9 mouse cellular contexts compared by ENCODE assay signal in genomic region chr17:75464331-75464982, GRCm38 (mm10). TPM values are rescaled to one million over a fixed set of nuclear protein-coding genes. Genes with fewer than 3 reads are reported as not detected.
DNase-seq lines count a peak whose midpoint lies in the region; ATAC-seq and TF ChIP-seq lines count a peak whose summit lies in the region.
"Had no signal": no experiment of that assay in that cellular context is flagged by ENCODE, and none has a peak within 500 bp of the region (broad histone marks: within the 10 kb centered on the region; RNA-seq: fewer than 3 reads in every experiment).

No protein-coding gene starts in this region.

- peak overlapping the region; percentile 46 for H3K4me3 ChIP-seq in heart, adult 2 months
- no peak overlapping the region for H3K4me3 ChIP-seq in midbrain, embryonic 15.5 days
- no peak overlapping the region for H3K4me3 ChIP-seq in midbrain, postnatal 0 days (ENCODE audit: low read depth, low read length)
- no peak overlapping the region for H3K4me3 ChIP-seq in hindbrain, embryonic 16.5 days (ENCODE audit: low read length)
- no peak overlapping the region for H3K4me3 ChIP-seq in stomach, embryonic 15.5 days (replicated peaks)
- H3K4me3 ChIP-seq: forebrain, embryonic 15.5 days had no signal

- H3K9ac ChIP-seq in heart, adult 2 months (ENCODE audit: low read depth, low read length), result no peak overlapping the region
- H3K9ac ChIP-seq in midbrain, embryonic 15.5 days, result no peak overlapping the region
- H3K9ac ChIP-seq in midbrain, postnatal 0 days (replicated peaks; ENCODE audit: low read length, poor library complexity, severe bottlenecking), result no peak overlapping the region
- H3K9ac ChIP-seq in hindbrain, embryonic 16.5 days (ENCODE audit: low read depth, low read length), result no peak overlapping the region
- no peak overlapping the region for H3K9ac ChIP-seq in stomach, embryonic 15.5 days
- H3K9ac ChIP-seq: forebrain, embryonic 15.5 days had no signal

- peaks cover 2% of the 10 kb centered on the region; the same call in 1 of the 2 replicates for H3K36me3 ChIP-seq in heart, adult 2 months (ENCODE audit: control insufficient read depth, insufficient read depth, low read length)
- no peaks in the 10 kb centered on the region for H3K36me3 ChIP-seq in midbrain, embryonic 15.5 days (replicated peaks)
- H3K36me3 ChIP-seq in midbrain, postnatal 0 days (ENCODE audit: insufficient read depth, low read length), result no peaks in the 10 kb centered on the region
- H3K36me3 ChIP-seq in hindbrain, embryonic 16.5 days (ENCODE audit: control insufficient read depth, insufficient read depth, low read length), result no peaks in the 10 kb centered on the region
- H3K36me3 ChIP-seq in stomach, embryonic 15.5 days, result no peaks in the 10 kb centered on the region
- H3K36me3 ChIP-seq: forebrain, embryonic 15.5 days had no signal

- H3K4me1 ChIP-seq in heart, adult 2 months (ENCODE audit: control insufficient read depth, insufficient read depth, low read length), result peaks cover 19% of the 10 kb centered on the region
- no peaks in the 10 kb centered on the region for H3K4me1 ChIP-seq in midbrain, embryonic 15.5 days
- H3K4me1 ChIP-seq in midbrain, postnatal 0 days (ENCODE audit: insufficient read depth, low read length), result no peaks in the 10 kb centered on the region
- peaks cover 8% of the 10 kb centered on the region for H3K4me1 ChIP-seq in hindbrain, embryonic 16.5 days (ENCODE audit: control insufficient read depth, insufficient read depth, low read depth, low read length)
- 0 out of 2 replicates have a peak, but pooled peaks cover 13% of the 10 kb centered on the region for H3K4me1 ChIP-seq in stomach, embryonic 15.5 days

- TF ChIP-seq EP300 in heart, adult 2 months (IDR thresholded peaks at IDR 0.05; ENCODE audit: insufficient read depth, low read depth, low read length), result no peak

- no peak for ATAC-seq in midbrain, embryonic 15.5 days (replicated peaks)
- ATAC-seq in midbrain, postnatal 0 days (ENCODE audit: low FRiP score), result no peak
- ATAC-seq in hindbrain, embryonic 16.5 days, result no peak
- no peak for ATAC-seq in stomach, embryonic 15.5 days (ENCODE audit: insufficient read depth, low FRiP score, low read depth)

- no peak for TF ChIP-seq POLR2A in heart, adult 2 months (IDR thresholded peaks at IDR 0.05; ENCODE audit: insufficient read depth, low read depth, low read length)

- 21% methylated on average over 9 of the region's 9 CpGs for WGBS in heart, adult 2 months
- WGBS in midbrain, embryonic 15.5 days, result 28% methylated on average over 9 of the region's 9 CpGs
- WGBS in midbrain, postnatal 0 days, result 21% methylated on average over 9 of the region's 9 CpGs
- WGBS in hindbrain, embryonic 16.5 days, result 13% methylated on average over 9 of the region's 9 CpGs
- 18% methylated on average over 9 of the region's 9 CpGs for WGBS in stomach, embryonic 15.5 days

- no peaks in the 10 kb centered on the region for H3K27me3 ChIP-seq in heart, adult 2 months (ENCODE audit: control insufficient read depth, insufficient read depth, low read length)
- H3K27me3 ChIP-seq in midbrain, embryonic 15.5 days (replicated peaks), result no peaks in the 10 kb centered on the region
- H3K27me3 ChIP-seq in midbrain, postnatal 0 days (ENCODE audit: insufficient read depth, low read length), result no peaks in the 10 kb centered on the region
- H3K27me3 ChIP-seq in hindbrain, embryonic 16.5 days (replicated peaks; ENCODE audit: control insufficient read depth, insufficient read depth, low read length), result no peaks in the 10 kb centered on the region
- no peaks in the 10 kb centered on the region for H3K27me3 ChIP-seq in stomach, embryonic 15.5 days (replicated peaks)
- H3K27me3 ChIP-seq: forebrain, embryonic 15.5 days had no signal

- H3K9me3 ChIP-seq in midbrain, embryonic 15.5 days, result no peaks in the 10 kb centered on the region
- no peaks in the 10 kb centered on the region for H3K9me3 ChIP-seq in midbrain, postnatal 0 days (ENCODE audit: low read length)
- no peaks in the 10 kb centered on the region for H3K9me3 ChIP-seq in hindbrain, embryonic 16.5 days (ENCODE audit: control insufficient read depth, low read length)
- H3K9me3 ChIP-seq in stomach, embryonic 15.5 days, result no peaks in the 10 kb centered on the region
- H3K9me3 ChIP-seq: forebrain, embryonic 15.5 days had no signal

- DNase-seq in heart, adult 2 months, result peak in 1 of 2 experiments; percentile 22
- no peak for DNase-seq in heart, adult 18-20 months
- DNase-seq in midbrain, postnatal 0 days (ENCODE audit: low spot score), result no peak
- DNase-seq in retina, postnatal 1 day, result no peak
- no peak for DNase-seq in adrenal gland, adult (ENCODE audit: inconsistent age in 2 of 2, low spot score in 1 of 2)

- H3K27ac ChIP-seq in heart, adult 2 months, result peak overlapping the region; percentile 79
- H3K27ac ChIP-seq in midbrain, embryonic 15.5 days, result no peak overlapping the region
- H3K27ac ChIP-seq in midbrain, postnatal 0 days (ENCODE audit: low read depth, low read length), result no peak overlapping the region
- no peak overlapping the region for H3K27ac ChIP-seq in hindbrain, embryonic 16.5 days (ENCODE audit: low read depth, low read length)
- peak overlapping the region; percentile 55; the same call in 1 of the 2 replicates for H3K27ac ChIP-seq in stomach, embryonic 15.5 days
- H3K27ac ChIP-seq: forebrain, embryonic 15.5 days had no signal

- no peak for TF ChIP-seq CTCF in heart, adult 2 months (IDR thresholded peaks at IDR 0.05)
- no peak for TF ChIP-seq CTCF in midbrain, postnatal 0 days (IDR thresholded peaks at IDR 0.05)

- 0 out of 2 replicates have a peak overlapping the region, but pooled peaks have one; percentile 14 for H3K4me2 ChIP-seq in midbrain, embryonic 15.5 days
- H3K4me2 ChIP-seq in midbrain, postnatal 0 days (ENCODE audit: low read depth, low read length, poor library complexity, severe bottlenecking), result no peak overlapping the region
- H3K4me2 ChIP-seq in hindbrain, embryonic 16.5 days (ENCODE audit: low read length), result peak overlapping the region; percentile 49; the same call in 1 of the 2 replicates
- peak overlapping the region; percentile 55 for H3K4me2 ChIP-seq in stomach, embryonic 15.5 days

- intact Hi-C loops in heart, adult 2 months (cut with DNase I), result loop anchor here (5.0 kb wide), 1 partner anchor 73 kb away; no protein-coding TSS in a partner anchor

- peaks cover 1% of the 10 kb centered on the region; the same call in 1 of the 2 replicates for H3K79me2 ChIP-seq in heart, adult 2 months (replicated peaks; ENCODE audit: control insufficient read depth, insufficient read depth, low read length)

RNA-seq across cellular contexts. Expression of gene Rasgrp3, which starts 28.8 kb away (rescaled TPM):
- 10 to 100 TPM; 27.2 to 27.4 TPM for total RNA-seq in heart, adult 2 months (2021)
- 10.4 and 28.1 TPM in 2 replicates for polyA plus RNA-seq in heart, adult 2 months (2012; rRNA removed)
- 10 to 100 TPM; 20.2 to 29.6 TPM for total RNA-seq in heart, adult 18-20 months (2021)
- polyA plus RNA-seq in midbrain, embryonic 15.5 days (2015; fragmentation: Nextera tagmentation; extraction: Ambion mirVana), result 5.4 and 5.9 TPM in 2 replicates
- 8.1 and 9.3 TPM in 2 replicates for total RNA-seq in midbrain, postnatal 0 days (2014; rRNA removed)
- polyA plus RNA-seq in midbrain, postnatal 0 days (2015; fragmentation: Nextera tagmentation; extraction: Ambion mirVana), result 3.2 and 4.8 TPM in 2 replicates
- 6.6 and 7.0 TPM in 2 replicates for polyA plus RNA-seq in hindbrain, embryonic 16.5 days (2015; fragmentation: Nextera tagmentation; extraction: Ambion mirVana)
- 15.2 and 17.7 TPM in 2 replicates for polyA plus RNA-seq in stomach, embryonic 15.5 days (2015; fragmentation: Nextera tagmentation; extraction: Ambion mirVana)

Comparison
In these comparisons a context has a peak if more than half of its experiments do, and no peak if none do; other contexts are left out.
1. H3K27ac ChIP-seq: peak in heart, adult 2 months (single experiment) and stomach, embryonic 15.5 days (single experiment); none in midbrain, embryonic 15.5 days (single experiment), midbrain, postnatal 0 days (single experiment) and hindbrain, embryonic 16.5 days (single experiment).